Mouse (Mus musculus): ENCODE measurements around the gene Asic3.

DNA sequence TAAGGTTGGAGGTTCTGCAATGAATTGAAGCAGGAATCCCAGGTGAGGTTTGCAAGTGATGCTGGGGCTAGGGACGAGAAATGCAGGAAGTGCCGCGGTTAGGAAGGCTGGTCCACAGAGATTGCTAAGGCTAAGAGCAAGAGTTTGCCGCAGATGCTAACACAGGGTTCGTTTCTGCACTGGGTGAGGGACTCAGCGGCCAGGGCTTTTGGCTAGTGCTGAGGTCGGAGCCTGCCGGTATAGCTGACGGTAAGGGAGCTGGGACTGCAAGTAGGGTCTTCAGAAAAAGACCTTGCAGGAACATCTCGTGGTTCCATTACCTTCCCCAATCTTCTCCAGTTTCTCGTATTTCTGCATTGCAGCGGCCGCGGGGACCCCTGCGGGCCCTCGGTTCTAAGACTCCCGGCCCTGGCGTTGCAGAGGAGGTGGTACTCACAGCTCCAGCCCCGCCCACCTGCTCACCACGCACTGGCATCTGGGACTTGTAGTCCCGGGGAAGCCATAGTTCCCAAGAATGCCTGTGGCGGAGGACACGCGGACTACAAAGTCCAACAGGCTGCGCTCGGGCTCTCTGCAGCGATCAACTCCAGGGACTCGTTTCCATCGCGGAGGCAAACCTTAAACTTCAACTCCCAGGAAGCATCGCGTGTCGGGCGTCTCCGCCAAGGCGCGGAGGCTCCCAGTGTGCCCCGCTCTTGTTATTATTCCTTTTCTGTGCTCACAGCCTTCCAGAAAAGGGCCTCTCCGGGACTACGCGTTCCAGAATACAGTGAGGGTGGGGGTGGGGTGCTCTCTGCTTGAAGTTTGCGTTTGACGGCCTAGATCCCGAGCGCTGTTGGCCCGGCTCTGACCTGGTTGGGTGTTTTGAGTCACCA lies 10.2 kb downstream of the Asic3 start, which contains the start of the genes Cdk5 and Slc4a2:
- TF ChIP-seq GATA1 (IDR thresholded peaks at IDR 0.05; ENCODE audit: low read length) (no peak), TAL1 (IDR thresholded peaks at IDR 0.05; ENCODE audit: low read length) (no peak)

All from erythroblast, embryonic 14.5 days (primary cell).